Comparison of ENCODE assay signal across 19 mouse cellular contexts in genomic region chr15:62267536-62267935, GRCm38 (mm10).
"Had no signal": no experiment of that assay in that cellular context is flagged by ENCODE, and none has a peak within 500 bp of the region (broad histone marks: within the 10 kb centered on the region; RNA-seq: fewer than 3 reads in every experiment).

No protein-coding gene starts in this region.

- H3K4me2 ChIP-seq: lung, embryonic 15.5 days; midbrain, embryonic 11.5 days; midbrain, embryonic 13.5 days; midbrain, embryonic 15.5 days; neural tube, embryonic 13.5 days; neural tube, embryonic 15.5 days had no signal

- H3K4me3 ChIP-seq: lung, embryonic 15.5 days; megakaryocyte, embryonic 14.5 days; midbrain, embryonic 13.5 days; midbrain, embryonic 15.5 days; neural tube, embryonic 13.5 days; neural tube, embryonic 15.5 days had no signal

- H3K27me3 ChIP-seq: lung, embryonic 15.5 days; megakaryocyte, embryonic 14.5 days; midbrain, embryonic 13.5 days; midbrain, embryonic 15.5 days; neural tube, embryonic 13.5 days; neural tube, embryonic 15.5 days had no signal

- H3K9me3 ChIP-seq: lung, embryonic 15.5 days; midbrain, embryonic 13.5 days; midbrain, embryonic 15.5 days; neural tube, embryonic 13.5 days; neural tube, embryonic 15.5 days had no signal

- DNase-seq: lung, adult 2 months; lung, postnatal 14 days; lung, postnatal 36 days; retina, postnatal 1 day; right cerebral cortex, adult 18-20 months; right cerebral cortex, postnatal 25 days; right cerebral cortex, postnatal 4 days; spleen, adult 18-20 months; thymus, adult 18-20 months; thymus, postnatal 14 days; thymus, postnatal 36 days had no signal

- H3K9ac ChIP-seq: lung, embryonic 15.5 days; midbrain, embryonic 13.5 days; midbrain, embryonic 15.5 days; neural tube, embryonic 13.5 days; neural tube, embryonic 15.5 days had no signal

- H3K4me1 ChIP-seq: lung, embryonic 15.5 days; midbrain, embryonic 13.5 days; midbrain, embryonic 15.5 days; neural tube, embryonic 13.5 days; neural tube, embryonic 15.5 days had no signal

- ATAC-seq: lung, postnatal 0 days; midbrain, embryonic 13.5 days; midbrain, embryonic 15.5 days had no signal

- H3K36me3 ChIP-seq: lung, embryonic 15.5 days; midbrain, embryonic 13.5 days; midbrain, embryonic 15.5 days; neural tube, embryonic 13.5 days; neural tube, embryonic 15.5 days had no signal

- H3K27ac ChIP-seq: lung, embryonic 15.5 days; midbrain, embryonic 13.5 days; midbrain, embryonic 15.5 days; neural tube, embryonic 13.5 days; neural tube, embryonic 15.5 days had no signal
